Mouse (Mus musculus) lung, adult 2 months (tissue): ENCODE results near the gene Stk26. TPM values are rescaled to one million over a fixed set of nuclear protein-coding genes. Genes with fewer than 3 reads are reported as not detected.

Source experiments
- DNase-seq: peaks from one replicate; pipeline ENCODE4 v3.0.0; 2022
- H3K4me1 ChIP-seq: fragments of 200-500 bp; 2 replicates; pipeline ENCODE4 v1.6.1; 2011; ENCODE audit warnings: low read length; ENCODE audit not compliant: control insufficient read depth, insufficient read depth
- H3K4me3 ChIP-seq: fragments of 200-500 bp; replicated peaks from 2 replicates; pipeline ENCODE3; 2011; ENCODE audit warnings: low read depth, mild to moderate bottlenecking, control low read depth, low read length; ENCODE audit errors: extremely low read depth
- CTCF ChIP-seq: fragments of 200-500 bp; IDR thresholded peaks from 2 replicates; pipeline ENCODE4 v1.5.1; 2011; ENCODE audit warnings: mild to moderate bottlenecking, low read length, control low read depth; ENCODE audit not compliant: insufficient read depth
- POLR2A ChIP-seq: fragments of 200-500 bp; IDR thresholded peaks from 2 replicates; pipeline ENCODE4 v1.6.1; 2011; ENCODE audit warnings: low read depth, mild to moderate bottlenecking, control low read depth, low read length, borderline replicate concordance; ENCODE audit errors: extremely low read depth
- WGBS: fragments of 180-500 bp; shearing (Covaris S2); methylation state at CpG from one replicate; pipeline ENCODE4 v1.1.7; 2018; 5-methylcytosine and 5-hydroxymethylcytosine counted together
- polyA plus RNA-seq: library from polyadenylated mRNA; depleted of rRNA; stranded (reverse); fragments of >200 nt; gene quantifications from 2 replicates; pipeline ENCODE4 v1.2.3, GENCODE M21; 2012; rRNA removed

Gene Stk26
- 3.8 and 4.0 TPM in 2 replicates for polyA plus RNA-seq

DNA sequence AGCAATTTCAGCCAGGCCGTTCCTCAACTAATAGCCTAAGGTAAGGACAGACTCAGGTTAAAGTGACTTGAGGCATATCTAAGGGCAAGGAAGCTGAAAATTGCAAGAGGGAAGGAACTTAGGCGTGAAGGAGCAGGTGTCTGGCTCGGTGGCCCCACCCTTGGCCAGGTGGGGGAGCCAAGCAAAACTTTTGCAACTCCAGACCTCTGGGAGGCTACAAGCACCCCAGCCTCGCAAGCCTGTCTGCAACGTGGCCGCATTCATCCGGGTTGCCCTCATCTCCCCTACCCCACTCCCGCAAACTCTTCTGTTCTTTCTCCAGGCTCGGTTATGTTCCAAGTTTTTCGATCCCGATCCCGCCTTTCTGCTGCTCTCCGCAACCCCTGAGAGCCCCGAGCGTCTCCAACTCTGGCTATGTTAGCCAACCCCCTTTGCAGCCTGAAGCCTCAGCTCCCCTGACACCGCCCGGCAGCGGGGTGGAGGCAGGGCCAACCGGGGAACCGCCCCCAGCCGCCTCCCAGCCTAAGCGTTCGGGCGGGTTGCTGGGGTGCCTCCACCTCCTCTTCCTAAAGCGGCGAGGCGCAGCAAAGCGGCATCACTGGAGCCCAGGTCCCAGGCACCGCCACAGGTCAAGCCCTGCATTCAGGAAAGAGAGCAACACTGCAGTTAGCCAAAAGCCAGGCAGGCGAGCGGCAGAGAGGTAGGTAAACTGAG is at the start of gene Stk26:
TSS of gene Stk26 (plus strand) at position 201 of the 714 bp plus-strand sequence.
- WGBS: 36% methylated on average over 31 of the region's 31 CpGs

DNA sequence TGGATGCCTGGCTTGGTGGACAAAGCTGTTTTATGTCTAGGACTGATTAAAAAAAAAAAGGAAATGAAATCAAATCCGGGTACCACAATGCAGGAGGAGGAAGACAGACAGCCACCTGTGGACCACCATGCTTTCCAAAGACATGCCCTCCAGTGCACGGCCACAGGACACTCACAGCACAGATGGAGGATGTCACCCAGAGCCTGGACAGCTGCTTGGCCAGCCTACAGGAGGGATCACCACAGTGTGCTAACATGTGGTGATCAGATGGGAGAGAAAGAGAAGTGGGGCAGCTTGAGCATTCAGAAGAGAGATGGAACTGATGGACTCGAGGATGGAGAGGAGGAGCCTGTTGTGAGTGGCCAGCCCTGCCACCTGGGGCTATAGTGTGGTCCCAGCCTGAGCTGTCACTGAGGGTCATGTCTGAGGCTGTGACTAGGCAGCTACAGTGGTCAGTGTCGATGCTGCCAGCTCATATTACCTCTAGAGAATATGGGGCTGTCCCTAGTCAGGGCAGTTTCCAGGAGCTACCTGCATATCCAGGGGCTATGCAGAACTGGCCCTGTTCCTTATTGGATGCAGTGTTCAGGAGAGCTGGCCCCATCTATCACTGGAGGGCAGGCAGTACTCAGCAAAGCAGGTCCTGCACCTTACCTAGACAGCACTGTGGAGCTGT is 47.7 kb upstream of the Stk26 start:
- no peak for TF ChIP-seq CTCF
- TF ChIP-seq POLR2A: no peak
- no peaks in the 10 kb centered on the region for H3K4me1 ChIP-seq
- 54% methylated on average over 4 of the region's 4 CpGs for WGBS
- DNase-seq: no peak
- H3K4me3 ChIP-seq: no peak overlapping the region

More for the DNA sequence above, at the start of gene Stk26:
- peak within 1 kb of the TSS; percentile 71 for H3K4me3 ChIP-seq
- DNase-seq: peak; percentile 34
- TF ChIP-seq POLR2A (0 out of 2 replicates have a peak, but pooled peaks have one; percentile 16), CTCF (no peak)
- no peaks in the 10 kb centered on the region; the same call in 1 of the 2 replicates for H3K4me1 ChIP-seq

DNA sequence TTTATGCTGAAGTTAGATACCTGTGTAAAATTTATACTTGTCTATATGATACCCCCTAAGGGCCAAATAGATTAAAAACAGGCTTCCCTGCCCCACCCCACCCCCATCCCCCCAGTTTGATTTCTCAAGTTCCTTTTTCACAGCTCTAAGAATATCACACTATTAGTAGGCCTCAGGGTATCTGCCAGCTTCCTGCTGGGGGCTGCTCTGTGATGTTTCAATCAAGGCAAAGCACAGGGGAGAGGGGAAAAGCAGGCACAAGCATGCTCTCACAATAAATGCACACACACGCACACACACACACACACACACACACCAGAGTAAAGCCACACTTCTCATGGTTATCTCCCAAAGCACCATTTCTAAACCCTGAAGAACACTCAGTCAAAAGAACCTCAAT is 43.0 kb upstream of the Stk26 start:
- no peaks in the 10 kb centered on the region for H3K4me1 ChIP-seq

DNA sequence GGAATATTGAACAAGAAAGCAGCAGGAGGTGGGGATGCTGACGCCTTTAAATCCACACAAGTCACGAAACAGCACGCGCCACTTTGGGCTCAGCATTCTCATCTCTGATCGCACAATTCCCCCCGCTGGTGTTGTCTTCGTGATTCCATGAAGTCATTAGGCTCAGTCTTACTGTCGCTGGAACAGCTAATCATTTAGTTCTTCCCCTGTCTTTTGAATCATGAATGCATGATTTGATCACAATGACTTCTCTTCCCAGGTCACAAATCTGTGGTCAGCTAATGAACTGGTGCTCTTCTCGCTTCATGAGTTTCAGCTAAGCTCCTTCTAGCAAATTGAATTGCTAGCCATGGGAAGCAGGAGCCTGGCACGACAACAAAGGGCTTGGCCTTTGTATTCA is 42.3 kb upstream of the Stk26 start:
- Histone ChIP-seq H3K4me3 (no peak overlapping the region), H3K4me1 (no peaks in the 10 kb centered on the region)
- no peak for DNase-seq
- WGBS: 81% methylated on average over 10 of the region's 10 CpGs
- TF ChIP-seq CTCF (no peak), POLR2A (no peak)

More for the DNA sequence above, 43.0 kb upstream of the Stk26 start:
- WGBS: 83% methylated on average over 1 of the region's 1 CpGs
- H3K4me3 ChIP-seq: no peak overlapping the region
- DNase-seq: no peak
- TF ChIP-seq CTCF: no peak
- TF ChIP-seq POLR2A: no peak

DNA sequence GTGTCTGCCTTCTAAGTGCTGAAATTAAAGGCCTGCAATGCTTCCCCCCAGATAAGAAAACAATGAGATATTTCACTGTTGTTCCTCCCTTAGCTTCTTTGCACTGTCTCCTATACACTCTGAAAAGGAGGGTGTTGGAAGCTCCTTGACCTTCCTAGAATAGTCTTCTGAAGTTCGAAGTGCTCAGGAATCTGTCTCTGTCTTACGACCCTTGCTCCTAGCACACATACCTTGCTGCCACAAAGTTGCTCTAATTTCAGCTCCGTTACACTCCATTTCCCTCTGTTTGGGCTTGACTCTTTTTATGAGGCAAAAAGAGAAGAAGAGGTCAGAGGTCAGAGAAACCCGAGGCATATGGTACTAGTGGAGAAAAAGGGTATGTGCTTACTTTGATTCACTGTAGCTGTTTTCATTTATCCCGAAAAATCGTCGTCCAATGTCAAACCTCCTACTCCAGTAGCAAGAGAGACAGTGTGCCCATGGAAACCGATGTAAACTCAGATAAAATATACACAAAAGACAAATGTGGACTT is 41.1 kb upstream of the Stk26 start:
- 56% methylated on average over 8 of the region's 8 CpGs for WGBS
- DNase-seq: no peak
- no peaks in the 10 kb centered on the region for H3K4me1 ChIP-seq

DNA sequence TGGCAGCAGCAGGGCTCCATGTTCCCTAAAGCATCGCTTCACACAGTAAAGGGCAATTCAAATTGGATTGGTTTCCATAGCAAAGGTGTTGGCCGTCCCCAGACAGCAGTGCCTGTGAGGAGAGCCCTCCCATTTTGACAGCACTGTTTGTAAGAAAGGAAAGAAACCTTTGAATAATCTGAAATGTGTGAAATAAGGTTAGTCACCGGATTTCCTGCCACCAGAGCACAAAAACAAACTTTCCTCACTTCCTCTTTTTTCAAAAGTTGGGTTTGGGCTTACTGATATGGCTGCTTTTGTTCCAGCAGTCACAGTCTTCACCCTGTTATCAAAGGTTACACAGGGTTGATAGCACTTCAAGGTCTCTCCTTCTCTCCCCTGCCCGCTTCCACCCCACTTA is 35.2 kb upstream of the Stk26 start:
- TF ChIP-seq CTCF: no peak
- no peak for TF ChIP-seq POLR2A
- DNase-seq: no peak
- Histone ChIP-seq H3K4me1 (no peaks in the 10 kb centered on the region), H3K4me3 (no peak overlapping the region)
- 34% methylated on average over 4 of the region's 4 CpGs for WGBS

More for the DNA sequence above, 41.1 kb upstream of the Stk26 start:
- H3K4me3 ChIP-seq: no peak overlapping the region
- TF ChIP-seq POLR2A: no peak
- TF ChIP-seq CTCF: no peak

DNA sequence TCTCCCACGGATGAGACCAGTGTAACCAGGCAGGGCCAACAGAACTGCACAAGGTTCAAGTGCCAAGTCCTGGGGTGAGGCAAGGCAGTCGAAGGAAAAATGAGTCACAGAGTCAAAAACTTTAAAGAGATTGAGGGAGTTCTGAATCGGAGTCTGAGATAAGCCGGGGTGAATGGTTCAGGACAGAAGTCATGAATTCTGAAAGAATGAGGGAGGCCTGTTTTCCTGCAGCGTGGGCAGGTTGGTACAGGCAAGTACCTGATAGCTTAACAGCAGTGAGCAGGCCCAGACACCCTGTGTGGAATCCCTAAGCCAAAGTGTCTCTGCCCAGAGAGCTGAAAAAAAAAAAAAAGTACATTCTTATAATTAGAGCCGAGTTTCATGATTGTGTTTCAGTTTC is 17.0 kb upstream of the Stk26 start:
- TF ChIP-seq POLR2A (no peak), CTCF (no peak)
- Histone ChIP-seq H3K4me1 (no peaks in the 10 kb centered on the region), H3K4me3 (no peak overlapping the region)
- DNase-seq: no peak
- WGBS: 59% methylated on average over 6 of the region's 6 CpGs

DNA sequence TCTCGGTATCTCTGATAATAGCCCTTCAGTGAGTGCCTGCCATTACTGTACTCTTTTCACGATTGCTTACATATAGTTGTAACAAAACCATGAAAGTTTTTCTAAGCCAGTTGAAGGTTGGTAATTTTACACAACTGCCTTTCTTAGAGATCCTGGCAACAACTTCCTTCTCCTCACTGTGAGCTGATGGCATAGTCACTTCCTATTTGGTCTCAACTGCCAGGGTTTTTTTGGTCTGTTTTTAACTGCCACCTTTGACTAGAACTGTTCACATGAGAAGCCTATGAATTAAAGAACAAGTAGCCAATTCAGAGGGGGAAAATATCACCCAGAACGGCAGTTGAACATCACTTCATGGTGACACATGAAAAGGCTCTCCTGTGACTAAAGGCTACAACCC is 5.3 kb upstream of the Stk26 start:
- TF ChIP-seq CTCF: no peak
- TF ChIP-seq POLR2A: no peak
- H3K4me1 ChIP-seq: no peaks in the 10 kb centered on the region
- H3K4me3 ChIP-seq: no peak overlapping the region
- no peak for DNase-seq
- WGBS: 70% methylated on average over 3 of the region's 3 CpGs

DNA sequence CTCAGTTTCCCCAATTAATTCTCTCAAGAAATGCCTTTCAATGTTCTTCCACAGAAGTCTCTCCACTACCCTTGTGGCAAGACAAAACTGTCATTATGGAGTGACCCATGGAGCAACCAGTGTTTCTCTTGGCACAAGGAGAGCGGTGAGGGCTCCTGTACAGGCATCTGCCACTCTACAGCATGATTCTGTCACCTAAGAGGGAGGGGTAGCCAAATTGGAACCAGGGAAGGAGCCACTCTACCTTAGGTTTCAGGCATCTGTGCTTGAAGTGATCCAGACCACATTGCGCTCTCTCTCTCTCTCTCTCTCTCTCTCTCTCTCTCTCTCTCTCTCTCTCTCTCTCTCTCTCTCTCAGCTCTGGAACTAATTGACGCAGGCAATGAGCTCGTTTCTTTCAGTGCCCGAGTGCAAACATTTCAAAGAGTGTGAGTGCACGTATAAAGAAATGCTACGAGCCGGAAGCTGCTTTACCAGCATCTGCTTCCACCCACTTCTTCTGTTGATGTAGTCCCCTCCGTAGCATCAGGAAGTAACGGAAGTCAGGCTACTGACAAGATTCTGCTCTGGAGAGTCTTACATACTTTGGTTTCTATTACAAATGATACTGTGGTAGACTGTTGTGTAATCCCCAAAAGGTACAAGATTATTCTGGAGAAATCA is 4.7 kb upstream of the Stk26 start:
- no peak overlapping the region for H3K4me3 ChIP-seq
- no peaks in the 10 kb centered on the region for H3K4me1 ChIP-seq
- WGBS: 58% methylated on average over 10 of the region's 10 CpGs
- DNase-seq: no peak
- TF ChIP-seq POLR2A: no peak
- no peak for TF ChIP-seq CTCF
